Mouse (Mus musculus) stomach, postnatal 0 days (tissue): ENCODE measurements around the gene Nxph4.

ENCODE experiments used
- CTCF ChIP-seq: IDR thresholded peaks from 2 replicates; pipeline ENCODE4 v1.5.1; 2016; ENCODE audit warnings: antibody characterized with exemption, low read depth, mild to moderate bottlenecking, moderate library complexity
- EP300 ChIP-seq: optimal IDR thresholded peaks from 2 replicates; pipeline ENCODE3; 2016; ENCODE audit warnings: antibody characterized with exemption

DNA sequence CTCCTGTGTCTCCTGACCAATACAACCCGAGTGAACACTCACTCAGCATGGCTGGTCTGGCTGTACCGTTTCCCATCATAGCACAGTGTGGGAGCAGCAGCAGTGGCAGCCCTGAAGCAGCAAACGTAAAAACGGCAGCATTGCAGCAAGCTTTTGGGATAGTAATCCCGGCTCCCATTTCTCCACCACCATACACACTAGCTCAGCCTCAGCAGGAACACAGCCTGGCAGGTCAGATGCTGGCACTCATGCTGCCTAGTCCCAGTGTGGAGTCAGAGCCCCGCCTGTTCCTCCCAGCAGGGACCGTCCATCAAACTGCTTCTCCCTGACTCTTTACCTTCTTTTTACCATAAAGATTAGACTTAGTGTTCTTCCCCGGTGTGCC lies 43.2 kb downstream of the Nxph4 start:
- no peak for TF ChIP-seq CTCF
- TF ChIP-seq EP300: no peak
